Mouse (Mus musculus): ENCODE measurements around the gene Grhl1. TPM values are rescaled to one million over a fixed set of nuclear protein-coding genes. Genes with fewer than 3 reads are reported as not detected.
A peak's percentile ranks its signal among the peaks of the same experiment; 100 is the strongest.
"Not testable (repeated sequence)": the region's sequence is repeated elsewhere in the genome, so short reads cannot be mapped to it uniquely, and the experiment has no call there.

Grhl1 gene
- polyA plus RNA-seq (2014; fragmentation: Nextera tagmentation; extraction: Ambion mirVana), result 0.87 and 1.2 TPM in 2 replicates

DNA sequence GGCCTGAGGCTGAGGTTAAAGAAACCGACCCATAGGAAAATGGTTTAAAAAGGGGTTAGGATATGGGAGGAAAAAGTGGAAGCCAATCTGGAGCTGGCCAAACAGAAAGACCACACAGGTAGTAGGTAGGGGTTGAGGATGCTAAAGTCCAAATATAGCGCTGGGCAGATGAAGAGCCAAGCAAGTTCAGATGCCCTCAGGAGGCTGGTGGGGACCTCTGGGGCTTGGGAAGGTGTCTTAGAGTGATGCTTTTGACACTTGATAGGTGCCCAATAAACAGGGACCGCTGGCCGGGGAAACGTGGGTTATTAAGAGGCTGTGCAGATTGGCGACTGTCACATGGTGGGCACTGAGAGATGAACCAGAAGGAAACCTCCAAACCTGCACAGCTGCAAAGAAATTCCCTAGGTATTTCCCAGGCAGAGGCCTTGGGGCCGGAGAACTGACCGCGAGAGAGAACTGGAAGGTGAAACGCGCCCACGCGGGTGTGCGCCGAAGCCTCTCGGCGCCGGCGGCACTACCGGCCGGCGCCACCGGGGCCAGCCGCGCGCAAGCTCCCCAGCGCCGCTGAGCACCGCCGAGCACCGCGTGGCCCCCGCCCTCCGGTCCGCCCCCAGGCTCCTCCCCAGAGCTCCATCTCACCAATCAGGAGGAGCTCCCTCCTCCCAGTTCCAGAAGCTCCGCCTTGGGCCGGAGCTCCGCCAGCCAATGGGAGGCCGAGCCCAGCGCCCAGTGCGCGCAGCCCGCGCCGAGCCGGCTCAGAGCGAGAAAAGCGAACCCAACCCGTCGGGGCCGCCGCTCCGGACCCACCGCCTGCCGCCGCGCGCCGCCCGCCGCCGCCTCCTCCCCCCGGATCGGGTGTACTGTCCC, at the start of gene Grhl1:
TSS of gene Grhl1 (plus strand) at position 761 of the 870 bp plus-strand sequence.
- H3K27me3 ChIP-seq (replicated peaks; ENCODE audit: control insufficient read depth, insufficient read depth, low read length), result peaks cover 27% of the 10 kb centered on the region
- peak within 1 kb of the TSS; percentile 27 for H3K9ac ChIP-seq (ENCODE audit: low read length)
- H3K4me3 ChIP-seq (ENCODE audit: low read depth, low read length), result peak within 1 kb of the TSS; percentile 56
- DNase-seq (ENCODE audit: low spot score), result peak; percentile 92
- WGBS, result 4% methylated on average over 56 of the region's 64 CpGs
- H3K27ac ChIP-seq (ENCODE audit: low read depth), result no peak within 1 kb of the TSS
- peaks cover 7% of the 10 kb centered on the region; the same call in 1 of the 2 replicates for H3K4me1 ChIP-seq (replicated peaks; ENCODE audit: control insufficient read depth, insufficient read depth, low read length)
- H3K9me3 ChIP-seq (ENCODE audit: control insufficient read depth, low read length), result no peaks in the 10 kb centered on the region
- ATAC-seq (replicated peaks; ENCODE audit: low FRiP score, low TSS enrichment, low read depth), result peak; percentile 99
- H3K4me2 ChIP-seq (ENCODE audit: low read length), result peak within 1 kb of the TSS; percentile 78
- H3K36me3 ChIP-seq (ENCODE audit: control insufficient read depth, insufficient read depth, low read length), result no peaks in the 10 kb centered on the region

DNA sequence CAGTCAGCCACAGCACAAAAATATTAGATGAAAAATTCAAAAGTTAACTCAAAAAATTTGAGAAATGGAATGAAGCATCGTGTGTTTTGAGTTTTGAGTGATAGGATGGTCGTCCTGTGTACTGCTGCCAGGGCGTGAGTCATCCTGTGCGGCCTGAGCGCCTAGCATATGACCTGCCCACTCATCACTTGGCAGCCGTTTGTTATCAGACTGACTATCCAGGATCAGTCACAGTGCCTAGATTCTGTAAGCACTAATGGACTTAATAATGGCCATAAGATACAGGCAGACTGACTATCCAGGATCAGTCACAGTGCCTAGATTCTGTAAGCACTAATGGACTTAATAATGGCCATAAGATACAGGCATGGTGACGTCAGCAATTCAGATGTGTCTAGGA, 47.0 kb upstream of the Grhl1 start:
- not testable (repeated sequence) for DNase-seq (ENCODE audit: low spot score); H3K27ac ChIP-seq (ENCODE audit: low read depth); H3K27me3 ChIP-seq (replicated peaks; ENCODE audit: control insufficient read depth, insufficient read depth, low read length); H3K4me2 ChIP-seq (ENCODE audit: low read length); ATAC-seq (replicated peaks; ENCODE audit: low FRiP score, low TSS enrichment, low read depth); H3K9ac ChIP-seq (ENCODE audit: low read length); H3K4me1 ChIP-seq (replicated peaks; ENCODE audit: control insufficient read depth, insufficient read depth, low read length); H3K4me3 ChIP-seq (ENCODE audit: low read depth, low read length); H3K9me3 ChIP-seq (ENCODE audit: control insufficient read depth, low read length)
- 88% methylated on average over 7 of the region's 7 CpGs for WGBS
- H3K36me3 ChIP-seq (ENCODE audit: control insufficient read depth, insufficient read depth, low read length), result peaks cover 23% of the 10 kb centered on the region

DNA sequence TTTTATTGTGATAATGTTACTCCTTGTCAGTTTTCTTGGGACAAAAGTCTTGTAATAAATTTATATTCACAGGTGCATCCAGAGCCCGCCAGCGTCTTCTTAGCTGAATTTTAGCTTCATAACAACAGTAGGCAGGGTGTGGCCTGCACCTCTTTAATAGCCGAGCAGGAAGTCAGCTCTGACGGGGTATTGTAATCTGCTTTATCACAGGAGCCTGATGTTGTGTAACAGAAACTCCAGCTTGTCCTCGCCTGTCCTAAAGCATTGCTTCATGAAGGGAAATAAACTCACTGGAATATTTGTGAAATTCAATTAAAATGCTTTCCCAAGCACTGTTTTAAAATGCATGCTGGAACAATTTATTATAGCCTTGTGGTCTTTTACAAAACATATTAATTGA, 35.7 kb upstream of the Grhl1 start:
- ATAC-seq (replicated peaks; ENCODE audit: low FRiP score, low TSS enrichment, low read depth) (no peak), DNase-seq (ENCODE audit: low spot score) (no peak)
- Histone ChIP-seq H3K9ac (ENCODE audit: low read length) (no peak overlapping the region), H3K27ac (ENCODE audit: low read depth) (no peak overlapping the region), H3K27me3 (replicated peaks; ENCODE audit: control insufficient read depth, insufficient read depth, low read length) (no peaks in the 10 kb centered on the region), H3K36me3 (ENCODE audit: control insufficient read depth, insufficient read depth, low read length) (peaks cover 6% of the 10 kb centered on the region; the same call in 1 of the 2 replicates), H3K9me3 (ENCODE audit: control insufficient read depth, low read length) (no peaks in the 10 kb centered on the region), H3K4me3 (ENCODE audit: low read depth, low read length) (no peak overlapping the region), H3K4me2 (ENCODE audit: low read length) (no peak overlapping the region), H3K4me1 (replicated peaks; ENCODE audit: control insufficient read depth, insufficient read depth, low read length) (no peaks in the 10 kb centered on the region)
- 67% methylated on average over 5 of the region's 5 CpGs for WGBS

DNA sequence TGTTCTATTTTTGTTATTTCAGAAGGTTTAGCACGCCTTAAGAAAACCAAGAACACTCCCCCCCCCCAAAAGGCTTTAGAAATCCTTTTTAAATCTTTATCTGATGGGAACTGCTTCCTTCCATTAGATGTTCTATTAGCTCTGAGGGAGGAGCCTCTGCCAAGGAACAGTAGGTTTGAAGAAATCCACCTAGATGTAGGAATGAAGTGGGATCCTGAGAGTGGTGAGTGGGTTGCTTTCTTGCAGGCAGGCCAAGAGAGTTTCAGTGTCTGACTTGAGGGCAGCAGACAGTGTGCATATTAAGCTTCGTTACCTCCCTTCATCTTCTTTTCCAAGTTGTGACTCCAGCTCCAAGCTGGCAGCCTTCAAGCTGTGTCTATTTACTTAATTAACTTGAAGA, 34.9 kb upstream of the Grhl1 start:
- Histone ChIP-seq H3K4me1 (replicated peaks; ENCODE audit: control insufficient read depth, insufficient read depth, low read length) (no peaks in the 10 kb centered on the region), H3K36me3 (ENCODE audit: control insufficient read depth, insufficient read depth, low read length) (peaks cover 6% of the 10 kb centered on the region; the same call in 1 of the 2 replicates), H3K9me3 (ENCODE audit: control insufficient read depth, low read length) (no peaks in the 10 kb centered on the region), H3K27ac (ENCODE audit: low read depth) (no peak overlapping the region), H3K9ac (ENCODE audit: low read length) (no peak overlapping the region), H3K27me3 (replicated peaks; ENCODE audit: control insufficient read depth, insufficient read depth, low read length) (no peaks in the 10 kb centered on the region), H3K4me3 (ENCODE audit: low read depth, low read length) (no peak overlapping the region), H3K4me2 (ENCODE audit: low read length) (no peak overlapping the region)
- DNase-seq (ENCODE audit: low spot score) (no peak), ATAC-seq (replicated peaks; ENCODE audit: low FRiP score, low TSS enrichment, low read depth) (no peak)
- 79% methylated on average over 2 of the region's 2 CpGs for WGBS

- H3K9ac ChIP-seq (ENCODE audit: low read length), result no peak overlapping the region
- H3K27me3 ChIP-seq (replicated peaks; ENCODE audit: control insufficient read depth, insufficient read depth, low read length), result no peaks in the 10 kb centered on the region
- H3K4me3 ChIP-seq (ENCODE audit: low read depth, low read length), result no peak overlapping the region
- H3K4me1 ChIP-seq (replicated peaks; ENCODE audit: control insufficient read depth, insufficient read depth, low read length), result no peaks in the 10 kb centered on the region
- H3K36me3 ChIP-seq (ENCODE audit: control insufficient read depth, insufficient read depth, low read length), result peaks cover 6% of the 10 kb centered on the region; the same call in 1 of the 2 replicates
- 82% methylated on average over 4 of the region's 4 CpGs for whole genome bisulfite sequencing
- no peak overlapping the region for H3K4me2 ChIP-seq (ENCODE audit: low read length)
- H3K27ac ChIP-seq (ENCODE audit: low read depth), result no peak overlapping the region
- DNase-seq (ENCODE audit: low spot score), result no peak
- H3K9me3 ChIP-seq (ENCODE audit: control insufficient read depth, low read length), result no peaks in the 10 kb centered on the region
- no peak for ATAC-seq (replicated peaks; ENCODE audit: low FRiP score, low TSS enrichment, low read depth)
Measured at GRCm38 (mm10) chr12:24537965-24538364, 34.1 kb upstream of the Grhl1 start.

DNA sequence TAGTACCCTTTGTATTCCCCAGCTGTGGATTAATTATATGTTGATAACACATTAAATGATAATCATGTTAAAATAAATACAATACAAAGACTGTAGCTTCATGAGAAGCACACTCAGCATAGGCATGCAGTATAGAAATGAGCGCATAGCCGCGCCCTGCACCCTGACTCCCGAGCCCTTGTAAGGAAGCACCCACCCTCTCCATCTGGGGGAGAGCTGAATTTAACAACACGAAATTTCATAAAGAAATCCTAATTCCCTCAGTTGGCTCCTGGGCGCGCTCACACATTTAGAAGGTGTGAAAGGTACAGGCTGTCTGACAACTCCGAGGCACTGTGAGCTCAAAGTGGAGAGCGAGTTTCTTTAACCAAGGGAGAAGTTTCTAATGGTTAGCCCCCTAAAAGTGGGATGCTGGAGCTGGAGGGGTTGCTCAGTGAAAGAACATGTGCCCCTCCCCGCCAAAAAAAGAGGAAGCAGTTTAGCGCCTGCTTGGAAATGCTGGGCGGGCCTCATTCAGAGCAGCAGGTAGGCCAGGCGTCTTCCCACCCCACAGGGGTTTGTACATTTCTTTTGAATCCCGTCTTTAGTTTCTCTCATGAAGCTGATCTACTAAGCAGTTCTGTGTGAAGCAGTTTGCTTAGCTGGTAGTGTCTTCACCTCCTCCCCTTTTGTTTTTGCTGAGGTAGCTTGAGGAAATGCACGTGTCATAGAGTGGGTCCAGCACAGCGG, 30.5 kb upstream of the Grhl1 start:
- Histone ChIP-seq H3K36me3 (ENCODE audit: control insufficient read depth, insufficient read depth, low read length) (peaks cover 16% of the 10 kb centered on the region; the same call in 1 of the 2 replicates), H3K27me3 (replicated peaks; ENCODE audit: control insufficient read depth, insufficient read depth, low read length) (no peaks in the 10 kb centered on the region), H3K4me1 (replicated peaks; ENCODE audit: control insufficient read depth, insufficient read depth, low read length) (no peaks in the 10 kb centered on the region), H3K9me3 (ENCODE audit: control insufficient read depth, low read length) (no peaks in the 10 kb centered on the region), H3K4me3 (ENCODE audit: low read depth, low read length) (no peak overlapping the region), H3K4me2 (ENCODE audit: low read length) (no peak overlapping the region), H3K27ac (ENCODE audit: low read depth) (no peak overlapping the region), H3K9ac (ENCODE audit: low read length) (no peak overlapping the region)
- no peak for DNase-seq (ENCODE audit: low spot score)
- WGBS, result 79% methylated on average over 16 of the region's 16 CpGs
- no peak for ATAC-seq (replicated peaks; ENCODE audit: low FRiP score, low TSS enrichment, low read depth)

GRCm38 (mm10) chr12:24547686-24548085, 24.4 kb upstream of the Grhl1 start:
- DNase-seq (ENCODE audit: low spot score) (no peak), ATAC-seq (replicated peaks; ENCODE audit: low FRiP score, low TSS enrichment, low read depth) (no peak)
- no peaks in the 10 kb centered on the region for H3K9me3 ChIP-seq (ENCODE audit: control insufficient read depth, low read length)
- no peak overlapping the region for H3K27ac ChIP-seq (ENCODE audit: low read depth)
- H3K4me1 ChIP-seq (replicated peaks; ENCODE audit: control insufficient read depth, insufficient read depth, low read length), result no peaks in the 10 kb centered on the region
- H3K4me3 ChIP-seq (ENCODE audit: low read depth, low read length), result no peak overlapping the region
- 80% methylated on average over 8 of the region's 8 CpGs for WGBS
- peaks cover 10% of the 10 kb centered on the region for H3K36me3 ChIP-seq (ENCODE audit: control insufficient read depth, insufficient read depth, low read length)
- no peak overlapping the region for H3K9ac ChIP-seq (ENCODE audit: low read length)
- H3K27me3 ChIP-seq (replicated peaks; ENCODE audit: control insufficient read depth, insufficient read depth, low read length), result no peaks in the 10 kb centered on the region
- H3K4me2 ChIP-seq (ENCODE audit: low read length), result no peak overlapping the region

DNA sequence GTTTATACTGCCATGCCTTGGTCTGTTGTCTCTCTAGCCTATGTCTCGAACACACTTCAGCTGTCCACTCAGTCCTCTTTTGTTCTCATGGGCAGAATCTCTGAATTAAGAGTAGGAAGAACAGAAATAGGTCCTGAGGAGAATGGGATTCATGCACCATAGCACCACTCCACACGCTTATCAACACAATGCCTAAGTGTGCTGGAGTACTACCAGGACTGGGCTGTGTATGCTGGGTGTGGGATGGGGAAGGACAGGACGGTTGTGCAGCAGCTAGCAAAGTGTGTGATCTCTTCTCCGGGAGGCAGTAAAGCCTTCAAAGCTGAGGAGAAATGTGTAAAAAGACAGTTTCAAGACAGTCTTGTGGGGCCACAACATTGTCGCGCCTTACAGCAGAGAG, 23.2 kb upstream of the Grhl1 start:
- H3K9ac ChIP-seq (ENCODE audit: low read length), result no peak overlapping the region
- H3K9me3 ChIP-seq (ENCODE audit: control insufficient read depth, low read length), result no peaks in the 10 kb centered on the region
- H3K27me3 ChIP-seq (replicated peaks; ENCODE audit: control insufficient read depth, insufficient read depth, low read length), result no peaks in the 10 kb centered on the region
- peaks cover 10% of the 10 kb centered on the region for H3K36me3 ChIP-seq (ENCODE audit: control insufficient read depth, insufficient read depth, low read length)
- H3K4me3 ChIP-seq (ENCODE audit: low read depth, low read length), result no peak overlapping the region
- ATAC-seq (replicated peaks; ENCODE audit: low FRiP score, low TSS enrichment, low read depth) (no peak), DNase-seq (ENCODE audit: low spot score) (no peak)
- 90% methylated on average over 6 of the region's 6 CpGs for WGBS
- no peak overlapping the region for H3K4me2 ChIP-seq (ENCODE audit: low read length)
- H3K4me1 ChIP-seq (replicated peaks; ENCODE audit: control insufficient read depth, insufficient read depth, low read length), result no peaks in the 10 kb centered on the region
- H3K27ac ChIP-seq (ENCODE audit: low read depth), result no peak overlapping the region

Measured in intestine, embryonic 14.5 days (tissue).